Mouse (Mus musculus) heart, embryonic 16.5 days (tissue): ENCODE measurements around the gene Nceh1. TPM values are rescaled to one million over a fixed set of nuclear protein-coding genes. Genes with fewer than 3 reads are reported as not detected.

Experiments
- polyA plus RNA-seq: library from polyadenylated mRNA; unstranded; fragments of >200 nt; fragmentation: Nextera tagmentation; extraction: Ambion mirVana; gene quantifications from 2 replicates; pipeline ENCODE4 v1.2.1, GENCODE M21; 2015

Nceh1 gene
- polyA plus RNA-seq, 1 experiment from 2014 or later = 22.3 TPM

Other genes with a start within 250 kb of the Nceh1 start
- gene Ect2, start 29.1 kb upstream of the Nceh1 start, polyA plus RNA-seq = 36.8 and 38.4 TPM in 2 replicates
- 0.84 and 1.00 TPM in 2 replicates for gene Tnfsf10, start 134.1 kb downstream of the Nceh1 start, polyA plus RNA-seq
- not detected in 2 replicates for gene Ghsr, start 188.4 kb downstream of the Nceh1 start, polyA plus RNA-seq